Mouse (Mus musculus) heart, adult 18-20 months (tissue): ENCODE results near the gene Syt7. TPM values are rescaled to one million over a fixed set of nuclear protein-coding genes. Genes with fewer than 3 reads are reported as not detected.

ENCODE experiments used
- DNase-seq, 2 experiments: peaks; one replicate each; pipeline ENCODE4 v3.0.0; 2021 to 2022; ENCODE audit warnings: mixed read lengths in 1 of 2
- total RNA-seq, 2 experiments: library from RNA; stranded (reverse); gene quantifications; 2 replicates each; pipeline ENCODE4 v1.2.3; 2021

Gene Syt7
- total RNA-seq, 2 experiments from 2014 or later, result 35.5 to 37.1 TPM

DNA sequence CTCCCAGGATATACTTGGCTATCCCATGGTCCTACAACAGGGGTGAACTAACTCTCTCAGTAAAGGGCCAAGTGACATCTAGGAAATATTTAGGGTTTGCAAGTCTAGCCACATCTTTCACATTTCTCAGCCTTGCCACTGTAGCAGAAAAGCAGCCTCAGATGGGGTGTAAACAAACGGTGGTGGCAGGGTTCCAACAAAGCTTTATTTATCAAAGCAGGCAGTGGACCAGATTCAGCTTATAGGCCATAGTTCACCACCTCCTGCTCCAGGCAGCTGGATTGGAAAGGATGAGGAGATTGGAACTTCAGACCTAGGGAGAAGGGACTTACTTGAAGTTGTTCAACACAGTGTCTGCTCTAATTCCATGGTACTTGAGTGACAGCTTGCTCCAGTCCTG is 35.9 kb downstream of the Syt7 start:
- DNase-seq, result no peak

GRCm38 (mm10) chr19:10425484-10426270 is 36.8 kb downstream of the Syt7 start:
- DNase-seq, result no peak

DNA sequence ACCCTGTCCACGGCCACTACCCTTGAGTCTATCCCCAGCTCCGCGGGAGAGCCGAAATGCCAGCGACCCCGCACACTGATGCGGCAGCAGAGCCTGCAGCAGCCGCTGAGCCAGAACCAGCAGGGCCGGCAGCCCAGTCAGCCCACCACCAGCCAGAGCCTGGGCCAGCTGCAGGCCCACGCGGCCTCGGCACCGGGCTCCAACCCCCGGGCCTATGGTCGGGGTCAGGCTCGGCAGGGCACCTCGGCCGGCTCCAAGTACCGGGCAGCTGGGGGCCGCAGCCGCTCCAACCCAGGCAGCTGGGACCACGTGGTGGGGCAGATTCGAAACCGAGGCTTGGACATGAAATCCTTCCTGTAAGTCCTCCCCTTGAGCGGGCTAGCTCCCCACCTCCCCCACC is 37.4 kb downstream of the Syt7 start:
- no peak for DNase-seq

DNA sequence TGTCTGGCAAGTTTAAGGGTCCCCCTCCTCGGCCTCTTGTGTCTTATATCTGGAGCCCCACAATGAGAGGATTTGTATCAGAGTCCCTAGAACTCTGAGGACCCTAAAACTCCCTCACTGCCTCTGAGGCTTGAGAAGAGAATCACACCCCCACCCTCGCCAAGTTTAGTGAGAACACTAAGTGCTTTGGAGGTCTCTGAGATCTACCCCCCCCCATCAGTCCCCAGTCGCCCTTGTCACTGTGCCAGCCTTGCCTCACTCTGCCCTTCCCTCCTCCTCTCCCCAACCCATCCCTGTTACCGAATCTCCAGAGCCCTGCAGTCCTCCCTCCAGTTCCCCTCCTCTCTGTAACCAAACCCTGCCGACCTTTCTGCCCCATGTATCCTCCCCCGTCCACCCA is 37.9 kb downstream of the Syt7 start:
- no peak for DNase-seq

GRCm38 (mm10) chr19:10427431-10427830 is 38.5 kb downstream of the Syt7 start:
- no peak for DNase-seq

DNA sequence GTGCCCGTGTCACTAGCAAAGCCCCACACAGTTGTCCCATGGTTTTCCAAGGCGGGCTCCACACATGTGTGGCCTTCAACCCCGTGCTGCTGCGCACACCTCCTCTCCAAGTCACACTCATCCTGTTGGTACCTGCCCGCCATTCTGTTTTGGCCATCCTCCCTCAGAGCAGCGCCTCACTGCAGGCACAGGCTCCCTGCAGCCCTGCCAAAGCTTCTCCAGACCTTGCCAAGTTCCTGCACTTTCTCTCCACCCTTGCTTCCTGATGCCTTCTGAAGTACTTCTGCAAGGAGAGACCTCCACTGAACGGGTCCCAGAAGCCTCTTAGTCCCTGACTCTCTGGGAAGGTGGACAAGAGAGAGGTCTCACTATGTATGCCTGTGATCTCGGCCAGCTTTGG is 40.5 kb downstream of the Syt7 start:
- DNase-seq, result peak in 1 of 2 experiments; percentile 55

DNA sequence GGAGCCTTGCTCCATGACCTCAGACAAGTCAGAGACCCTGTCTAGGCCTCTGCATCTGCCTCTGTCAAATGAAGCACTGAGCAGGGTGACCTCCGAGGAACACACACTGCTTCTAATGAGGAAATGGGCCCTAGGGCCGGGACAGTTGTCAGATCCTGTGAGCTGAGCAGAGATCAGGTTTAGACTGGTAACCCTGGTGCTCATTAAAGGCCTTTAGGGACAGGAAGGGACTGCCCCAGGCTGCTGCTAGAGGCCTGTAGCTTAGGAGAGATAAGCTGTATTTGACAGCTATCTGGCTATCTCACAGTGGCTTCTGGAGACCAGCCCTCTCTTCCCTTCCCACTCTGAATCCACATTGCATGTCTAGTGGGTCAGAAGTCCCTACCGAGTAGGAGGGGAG is 42.5 kb downstream of the Syt7 start:
- DNase-seq, result no peak

GRCm38 (mm10) chr19:10431841-10432240 is 43.0 kb downstream of the Syt7 start:
- DNase-seq, result no peak

GRCm38 (mm10) chr19:10433225-10433624 is 44.3 kb downstream of the Syt7 start:
- peak; percentile 56 to 61 for DNase-seq

DNA sequence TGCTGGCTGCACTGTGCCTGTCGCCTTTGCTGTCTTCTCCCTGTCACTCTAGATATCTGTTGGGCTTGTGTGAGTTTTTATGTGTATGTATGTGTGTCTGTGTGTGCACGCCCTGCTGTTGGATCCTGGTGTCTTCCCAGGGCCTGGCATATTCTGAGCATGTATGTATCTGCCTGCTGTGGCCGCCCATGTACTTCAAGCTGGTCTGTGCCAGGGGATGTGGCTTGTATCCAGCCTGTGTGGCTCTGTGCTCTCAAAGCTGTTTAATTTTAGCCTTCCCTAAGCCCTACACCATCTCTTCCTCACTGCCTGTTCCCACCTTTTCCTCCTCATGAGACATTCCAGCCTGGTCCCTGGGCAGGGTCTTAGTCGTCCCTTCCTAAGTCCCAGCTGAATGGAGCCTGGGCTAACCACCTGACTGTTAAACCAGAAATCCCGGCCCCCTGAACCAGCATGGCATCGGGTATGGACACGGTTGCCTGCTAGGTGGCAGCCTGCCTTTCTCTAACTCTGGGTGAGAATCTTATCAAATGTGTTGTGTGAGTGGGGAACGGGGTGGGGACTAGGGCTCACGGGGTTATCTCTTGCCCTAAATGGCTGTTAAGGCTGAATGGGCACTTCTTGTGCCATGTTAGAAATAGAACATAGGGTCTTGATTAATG is 45.1 kb downstream of the Syt7 start:
- peak; percentile 64 to 66 for DNase-seq

GRCm38 (mm10) chr19:10434927-10435326 is 46.0 kb downstream of the Syt7 start:
- DNase-seq, result no peak

GRCm38 (mm10) chr19:10435908-10436307 is 47.0 kb downstream of the Syt7 start:
- DNase-seq, result peak; percentile 58 to 77

DNA sequence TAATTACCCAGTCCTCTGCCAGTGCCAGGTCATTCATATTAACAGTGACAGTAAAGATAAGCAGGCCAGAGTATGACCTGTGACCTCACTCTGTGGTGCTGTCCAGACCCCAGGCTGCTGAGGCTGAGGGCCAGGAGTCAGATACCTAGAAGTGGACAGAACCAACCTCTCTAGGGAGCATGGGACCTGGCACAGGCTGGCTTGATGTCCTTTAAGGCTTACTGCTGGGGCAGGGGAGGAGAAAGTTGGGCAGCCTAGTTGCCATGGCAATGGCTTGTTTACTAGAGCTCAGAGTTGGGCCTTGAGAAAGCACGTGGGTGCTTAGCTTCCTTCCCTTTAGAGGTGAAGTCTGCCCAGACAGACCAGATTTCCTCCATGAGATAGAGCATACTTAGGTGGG is 47.8 kb downstream of the Syt7 start:
- DNase-seq, result no peak

DNA sequence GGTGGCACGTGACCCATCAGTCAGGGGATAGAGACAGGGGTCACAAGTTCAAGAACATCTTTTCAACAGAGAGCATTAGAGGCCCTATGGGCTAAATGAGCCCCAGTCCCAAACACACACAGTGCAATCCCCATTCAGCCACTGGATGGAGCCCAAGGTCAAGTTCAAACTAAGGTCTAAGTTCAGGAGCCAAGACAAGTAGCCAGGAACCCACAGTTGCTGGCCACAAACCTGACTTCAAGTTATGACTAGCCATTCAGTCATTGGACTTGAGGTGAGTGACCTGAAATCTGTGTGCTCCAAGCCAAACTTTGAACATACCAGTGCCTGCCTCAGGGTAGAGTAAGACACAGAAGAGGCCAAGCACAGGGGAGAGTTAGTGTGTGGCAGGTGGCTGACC is 48.6 kb downstream of the Syt7 start:
- DNase-seq, result no peak

- no peak for DNase-seq
Observed at GRCm38 (mm10) chr19:10444685-10445369, 55.9 kb downstream of the Syt7 start.

DNA sequence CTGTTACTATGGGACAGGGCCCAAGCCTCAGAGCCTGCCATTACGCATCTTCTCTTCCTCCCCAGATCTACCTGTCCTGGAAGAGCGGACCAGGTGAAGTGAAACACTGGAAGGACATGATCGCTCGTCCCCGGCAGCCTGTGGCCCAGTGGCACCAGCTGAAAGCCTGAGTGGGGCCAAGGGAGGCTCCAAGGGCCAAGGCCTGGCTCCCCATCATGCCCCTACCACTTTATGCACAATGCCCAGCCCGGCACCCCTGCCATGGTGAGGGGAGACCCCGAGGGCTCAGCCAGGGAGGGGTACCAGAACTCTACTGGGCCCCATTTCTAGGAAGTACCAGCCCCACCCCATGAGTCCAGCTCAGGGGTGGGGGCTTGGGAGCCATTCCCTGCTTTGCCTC is 59.4 kb downstream of the Syt7 start:
- DNase-seq, result no peak

DNA sequence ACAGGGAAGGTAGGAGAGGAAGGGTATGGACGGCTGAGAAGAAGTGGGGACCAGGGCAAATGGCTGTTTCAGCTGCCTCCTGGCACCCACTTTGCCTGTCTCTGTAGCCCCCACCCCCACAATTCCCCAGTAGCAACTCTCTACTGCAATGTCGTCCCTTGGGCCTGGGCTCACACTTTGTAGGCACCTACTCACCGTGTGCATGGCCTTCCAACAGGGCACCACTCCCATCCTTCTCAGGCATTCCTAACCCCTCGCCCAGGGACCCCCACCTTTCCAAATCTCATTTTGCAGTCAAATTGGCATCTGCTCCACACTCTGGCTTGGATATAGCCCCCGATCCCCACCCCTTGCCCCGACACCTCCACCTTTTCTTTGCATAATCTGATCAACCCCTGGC is 60.3 kb downstream of the Syt7 start:
- no peak for DNase-seq

GRCm38 (mm10) chr19:10449708-10450107 is 60.8 kb downstream of the Syt7 start:
- peak; percentile 47 to 86 for DNase-seq

DNA sequence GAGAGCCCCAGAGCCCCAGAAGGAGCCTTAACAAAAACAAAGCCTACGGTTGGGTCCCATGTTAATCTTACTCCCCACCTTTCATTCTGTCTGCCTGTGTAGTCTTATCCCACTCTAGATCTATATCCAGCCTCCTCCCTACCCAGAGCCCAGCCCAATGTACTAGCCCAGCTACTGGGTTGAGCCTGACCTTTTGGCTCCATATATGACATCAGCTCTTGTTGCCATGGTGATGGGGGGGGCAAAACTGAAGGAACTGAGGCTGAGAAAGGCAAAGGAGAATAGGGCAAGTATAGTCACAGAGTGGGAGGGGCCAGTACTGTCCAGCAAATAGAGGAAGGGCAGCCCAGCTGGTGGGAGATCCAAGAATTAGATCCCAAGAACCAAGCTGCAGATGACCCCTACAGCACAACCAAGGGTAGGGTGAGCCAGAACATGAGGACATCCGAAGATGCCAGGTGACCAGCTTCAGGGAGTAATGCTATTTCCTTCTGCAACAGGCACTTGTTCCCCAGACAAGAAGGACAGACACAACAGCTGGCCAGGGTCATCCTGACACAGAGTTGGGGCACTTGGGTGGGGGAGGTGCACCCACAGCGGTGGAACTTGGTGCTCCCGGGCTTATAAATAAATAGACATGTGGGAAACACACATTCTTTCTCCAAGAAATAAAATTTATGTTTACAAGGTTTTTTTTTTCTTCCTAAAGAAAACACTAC is 66.0 kb downstream of the Syt7 start:
- no peak for DNase-seq

GRCm38 (mm10) chr19:10455437-10455806 is 66.5 kb downstream of the Syt7 start:
- peak in 1 of 2 experiments; percentile 23 for DNase-seq

DNA sequence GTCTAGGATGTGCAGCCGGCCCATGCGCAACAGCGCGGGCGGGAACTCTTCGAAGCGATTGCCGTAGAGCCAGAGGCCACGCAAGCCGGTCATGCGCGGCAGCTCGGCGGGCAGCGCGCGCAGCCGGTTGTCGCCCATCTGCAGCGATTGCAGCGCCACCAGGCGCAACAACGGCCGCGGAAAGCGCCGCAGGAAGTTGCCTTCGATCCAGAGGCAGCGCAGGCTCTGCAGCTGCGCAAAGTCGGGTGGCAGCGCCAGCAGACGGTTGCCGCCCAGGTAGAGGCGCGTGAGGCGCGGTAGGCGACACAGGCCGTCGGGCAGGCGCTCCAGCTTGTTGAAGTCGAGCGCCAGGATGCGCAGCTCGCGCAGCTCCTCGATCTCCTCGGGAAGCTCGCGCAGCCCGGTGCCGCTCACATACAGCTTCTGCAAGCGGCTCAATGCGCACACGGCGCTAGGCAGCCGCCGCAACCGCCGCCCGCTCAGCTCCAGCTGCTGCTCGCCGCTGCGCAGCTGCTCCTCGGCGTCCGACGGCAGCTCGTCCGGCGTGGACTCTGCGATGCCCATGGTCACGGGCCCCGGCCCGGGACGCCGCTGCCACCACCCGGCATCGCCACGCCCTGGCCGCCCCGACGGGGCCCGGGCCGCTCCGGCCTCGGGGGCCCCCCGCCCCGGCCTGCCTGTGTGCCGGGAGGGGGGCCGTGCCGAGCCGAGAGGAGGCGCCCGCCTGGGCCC is 68.0 kb downstream of the Syt7 start, which contains the start of gene Lrrc10b:
Lrrc10b (minus strand) TSS at position 722 of the 732 bp plus-strand sequence.
- peak in 1 of 2 experiments; percentile 43 for DNase-seq

DNA sequence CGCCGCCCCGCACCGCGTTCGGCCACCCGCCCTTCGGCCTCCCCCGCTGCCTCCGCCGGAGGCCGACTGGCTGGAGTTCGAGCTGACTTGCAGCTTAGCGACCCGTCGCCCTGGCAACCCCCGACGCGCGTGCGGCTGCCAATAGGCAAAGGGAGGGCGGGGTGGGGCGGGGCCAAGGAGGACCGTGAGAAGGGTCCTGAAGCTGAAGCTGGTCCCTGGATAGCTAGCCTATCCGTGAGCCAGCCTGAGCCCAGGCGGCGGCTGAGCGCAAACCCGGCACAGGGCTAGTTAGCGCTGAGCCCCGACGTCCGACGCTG is 68.6 kb downstream of the Syt7 start:
- peak in 1 of 2 experiments; percentile 25 for DNase-seq
